Mouse (Mus musculus) liver, adult 2 months (tissue): Measurements from ENCODE around the gene Padi2. TPM values are rescaled to one million over a fixed set of nuclear protein-coding genes. Genes with fewer than 3 reads are reported as not detected.

Source experiments
- DNase-seq: peaks from one replicate; pipeline ENCODE4 v3.0.0-alpha.2; 2011; ENCODE audit warnings: low read depth, low spot score; ENCODE audit errors: extremely low read depth
- H3K27ac ChIP-seq: fragments of 200-500 bp; replicated peaks from 2 replicates; pipeline ENCODE4 v1.5.1; 2012; ENCODE audit warnings: low read depth, mild to moderate bottlenecking, control low read depth, inconsistent platforms, low read length; ENCODE audit not compliant: insufficient read depth
- H3K27me3 ChIP-seq: fragments of 200-500 bp; 2 replicates; pipeline ENCODE4 v1.6.1; 2012; ENCODE audit warnings: mild to moderate bottlenecking, moderate library complexity, low read length, inconsistent platforms; ENCODE audit not compliant: control insufficient read depth, insufficient read depth
- H3K36me3 ChIP-seq: fragments of 200-500 bp; 2 replicates; pipeline ENCODE4 v1.6.1; 2012; ENCODE audit warnings: low read length, inconsistent platforms; ENCODE audit not compliant: control insufficient read depth, insufficient read depth
- H3K4me1 ChIP-seq: fragments of 200-500 bp; 2 replicates; pipeline ENCODE4 v1.6.1; 2011; ENCODE audit warnings: low read length; ENCODE audit not compliant: control insufficient read depth, insufficient read depth
- H3K4me3 ChIP-seq: fragments of 200-500 bp; 2 replicates; pipeline ENCODE4 v1.5.1; 2011; ENCODE audit warnings: low read depth, mild to moderate bottlenecking, control low read depth, low read length, moderate library complexity; ENCODE audit not compliant: insufficient read depth
- H3K79me2 ChIP-seq: fragments of 200-500 bp; 2 replicates; pipeline ENCODE4 v1.6.1; 2012; ENCODE audit warnings: inconsistent platforms, mild to moderate bottlenecking, low read length, moderate library complexity; ENCODE audit not compliant: control insufficient read depth, insufficient read depth
- H3K9ac ChIP-seq: fragments of 200-500 bp; 2 replicates; pipeline ENCODE4 v1.6.1; 2012; ENCODE audit warnings: low read depth, mild to moderate bottlenecking, control low read depth, inconsistent platforms, low read length
- CTCF ChIP-seq: fragments of 200-500 bp; IDR thresholded peaks from 2 replicates; pipeline ENCODE4 v1.5.1; 2011; ENCODE audit warnings: low read depth, low read length, control low read depth
- POLR2A ChIP-seq: fragments of 200-500 bp; IDR thresholded peaks from 2 replicates; pipeline ENCODE4 v1.6.1; 2011; ENCODE audit warnings: low read length, control low read depth; ENCODE audit not compliant: insufficient read depth; ENCODE audit errors: extremely low read depth
- WGBS: fragments of 180-500 bp; shearing (Covaris S2); methylation state at CpG from one replicate; pipeline ENCODE4 v1.1.7; 2018; 5-methylcytosine and 5-hydroxymethylcytosine counted together
- polyA plus RNA-seq: library from polyadenylated mRNA; depleted of rRNA; stranded (reverse); fragments of >200 nt; gene quantifications from 2 replicates; pipeline ENCODE4 v1.2.3, GENCODE M21; 2012
- total RNA-seq: library from RNA; depleted of rRNA; stranded (reverse); fragments of >200 nt; gene quantifications from 2 replicates; pipeline ENCODE4 v1.2.3, GENCODE M21; 2014

Padi2 gene
- total and polyA plus RNA-seq, 2 experiments, result 0.09 to 0.21 TPM

DNA sequence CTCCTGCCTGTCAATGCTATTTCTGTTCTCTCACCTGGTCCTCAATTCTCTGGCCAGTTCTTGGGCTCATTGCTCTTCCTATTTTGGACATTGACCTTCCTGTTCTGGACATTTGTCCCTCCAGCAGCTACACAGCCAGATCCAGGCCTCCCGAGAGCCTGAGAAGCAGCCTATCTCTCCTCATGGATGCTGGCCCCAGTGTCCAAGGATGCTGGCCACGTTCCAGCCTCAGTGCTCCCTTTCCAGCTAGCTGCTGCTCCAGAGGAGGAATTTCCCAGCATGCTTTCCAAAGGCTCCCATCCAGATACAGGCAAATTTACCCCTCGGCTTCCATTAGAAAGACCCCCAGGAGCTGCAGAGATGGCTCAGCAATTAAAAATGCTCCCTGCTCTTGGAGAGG is 44.4 kb downstream of the Padi2 start:
- Histone ChIP-seq H3K27me3 (no peaks in the 10 kb centered on the region), H3K79me2 (no peaks in the 10 kb centered on the region), H3K36me3 (no peaks in the 10 kb centered on the region), H3K4me1 (no peaks in the 10 kb centered on the region), H3K9ac (no peak overlapping the region), H3K27ac (no peak overlapping the region), H3K4me3 (no peak overlapping the region)
- no peak for TF ChIP-seq CTCF
- TF ChIP-seq POLR2A, result no peak
- 82% methylated on average over 3 of the region's 3 CpGs for WGBS
- DNase-seq, result no peak

DNA sequence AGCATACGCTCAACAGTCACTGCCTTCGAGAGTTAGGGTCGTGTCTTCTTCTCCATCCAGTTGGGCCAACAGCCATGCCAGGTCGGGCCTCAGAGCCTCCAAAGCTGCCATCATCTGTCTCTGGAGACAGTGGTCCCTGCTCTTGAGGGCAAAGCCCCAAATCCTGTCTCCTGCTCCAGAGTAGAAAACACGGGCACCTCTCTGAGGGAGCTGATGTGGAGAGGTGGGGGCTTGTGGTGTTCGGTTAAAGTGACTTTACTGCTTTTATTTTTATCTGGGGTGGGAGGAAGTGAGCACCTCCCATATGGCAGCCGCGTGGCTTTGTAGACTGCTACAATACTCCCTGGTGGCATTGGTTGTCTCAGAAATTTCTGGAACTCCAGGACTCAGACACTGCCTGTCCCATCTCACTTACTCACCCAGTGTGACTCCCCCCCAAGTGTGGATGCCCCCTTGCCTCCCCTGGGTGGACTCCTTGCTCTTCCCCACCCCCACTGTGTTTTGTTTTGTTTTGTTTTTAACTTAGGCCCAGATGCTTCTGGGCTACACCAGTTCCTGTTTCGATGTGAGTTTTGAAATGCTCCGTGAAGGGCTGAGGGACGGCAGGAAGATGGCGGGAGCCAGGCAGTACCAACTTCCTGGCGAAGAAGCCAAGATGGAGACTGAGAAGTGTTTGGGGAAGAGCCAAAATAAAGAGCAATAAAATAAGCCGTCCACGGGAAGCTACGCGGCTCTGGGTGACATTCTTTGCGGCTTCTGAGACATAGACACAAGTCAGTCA is 45.9 kb downstream of the Padi2 start:
- Histone ChIP-seq H3K9ac (no peak overlapping the region), H3K79me2 (no peaks in the 10 kb centered on the region), H3K27me3 (no peaks in the 10 kb centered on the region), H3K4me3 (no peak overlapping the region), H3K4me1 (no peaks in the 10 kb centered on the region), H3K36me3 (no peaks in the 10 kb centered on the region), H3K27ac (no peak overlapping the region)
- 79% methylated on average over 18 of the region's 18 CpGs for WGBS
- TF ChIP-seq CTCF (no peak), POLR2A (no peak)
- DNase-seq, result no peak

DNA sequence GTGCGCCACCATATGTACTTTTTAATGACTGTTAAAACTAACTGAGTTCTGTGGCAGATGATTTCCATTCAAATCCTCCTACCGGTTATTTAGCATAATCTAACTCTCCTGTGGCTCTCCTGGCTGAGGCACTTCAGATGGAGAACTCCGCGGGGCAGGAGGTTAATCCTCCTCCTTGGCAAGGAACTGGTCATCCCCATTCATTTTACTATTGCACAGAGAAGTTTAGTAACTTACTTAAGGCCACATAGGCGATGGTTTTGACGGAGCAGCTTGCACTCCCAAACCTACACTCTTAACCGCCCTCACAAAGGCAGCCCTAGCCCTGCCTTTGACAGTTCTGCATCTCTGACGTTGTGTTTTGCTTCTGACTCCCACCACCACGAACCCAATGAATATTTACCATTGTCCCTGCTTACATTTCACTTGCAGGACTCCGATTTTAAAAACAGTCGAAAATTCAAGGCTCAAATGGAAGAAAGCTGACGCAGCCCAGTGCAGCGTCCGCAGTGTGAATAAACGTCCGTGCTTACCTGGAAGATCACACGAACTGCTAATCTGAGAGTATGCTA is 51.1 kb downstream of the Padi2 start:
- Histone ChIP-seq H3K9ac (peak overlapping the region; percentile 5), H3K36me3 (no peaks in the 10 kb centered on the region), H3K27me3 (no peaks in the 10 kb centered on the region), H3K27ac (no peak overlapping the region), H3K4me1 (peaks cover 6% of the 10 kb centered on the region; the same call in 1 of the 2 replicates), H3K79me2 (peaks cover 7% of the 10 kb centered on the region; the same call in 1 of the 2 replicates), H3K4me3 (peak overlapping the region; percentile 19; the same call in 1 of the 2 replicates)
- DNase-seq, result no peak
- no peak for TF ChIP-seq CTCF
- TF ChIP-seq POLR2A, result no peak
- WGBS, result 23% methylated on average over 17 of the region's 17 CpGs

DNA sequence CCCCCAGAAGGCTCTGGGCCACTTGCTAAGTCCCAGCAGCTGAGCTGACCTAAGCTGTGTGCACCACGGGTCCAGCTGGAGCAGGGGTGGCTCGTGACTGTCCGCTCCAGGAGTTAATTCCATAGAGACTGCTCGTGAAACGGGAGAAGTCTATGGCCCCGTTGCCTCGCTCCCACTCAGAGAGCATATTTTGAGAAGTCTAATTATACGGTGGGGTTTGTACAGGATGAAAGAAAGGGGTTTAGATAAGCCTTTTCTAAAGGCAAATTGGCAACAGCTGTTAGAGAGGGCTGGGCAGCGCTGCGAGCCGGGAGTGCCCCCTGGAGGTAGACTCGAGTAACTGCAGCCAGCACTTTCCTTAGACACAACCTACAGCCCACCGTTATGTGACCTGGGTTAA is 51.6 kb downstream of the Padi2 start:
- Histone ChIP-seq H3K79me2 (peaks cover 7% of the 10 kb centered on the region; the same call in 1 of the 2 replicates), H3K9ac (peak overlapping the region; percentile 5), H3K36me3 (no peaks in the 10 kb centered on the region), H3K27me3 (no peaks in the 10 kb centered on the region), H3K27ac (no peak overlapping the region), H3K4me1 (peaks cover 8% of the 10 kb centered on the region; the same call in 1 of the 2 replicates), H3K4me3 (peak overlapping the region; percentile 19; the same call in 1 of the 2 replicates)
- DNase-seq, result peak; percentile 30
- TF ChIP-seq CTCF (peak; percentile 98), POLR2A (no peak)
- 2% methylated on average over 13 of the region's 13 CpGs for WGBS

DNA sequence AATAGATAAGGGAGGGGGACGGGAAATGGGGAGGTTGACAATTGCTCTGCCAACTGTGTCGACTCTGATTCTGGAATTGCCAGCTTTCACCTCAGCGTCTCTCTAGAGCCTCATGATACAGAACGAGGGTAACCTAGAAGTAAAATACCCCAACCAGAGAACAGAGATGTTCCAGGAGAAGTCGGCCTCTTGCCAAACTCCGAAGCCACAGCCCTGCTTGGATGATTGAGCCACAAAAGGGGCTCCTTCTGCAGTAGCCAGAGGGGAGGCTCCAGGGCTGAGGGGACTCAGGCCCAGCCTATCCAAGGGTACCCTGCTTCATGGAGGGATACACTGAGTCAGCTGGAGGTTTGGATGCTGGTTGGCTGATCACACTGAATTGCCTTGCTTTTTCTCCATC is 52.2 kb downstream of the Padi2 start:
- 48% methylated on average over 6 of the region's 6 CpGs for WGBS
- Histone ChIP-seq H3K27me3 (no peaks in the 10 kb centered on the region), H3K27ac (no peak overlapping the region), H3K9ac (no peak overlapping the region), H3K79me2 (peaks cover 7% of the 10 kb centered on the region; the same call in 1 of the 2 replicates), H3K4me3 (no peak overlapping the region), H3K4me1 (peaks cover 11% of the 10 kb centered on the region), H3K36me3 (no peaks in the 10 kb centered on the region)
- TF ChIP-seq POLR2A (no peak), CTCF (no peak)
- DNase-seq, result no peak
